Mouse (Mus musculus): ENCODE data around the gene Snx8. TPM values are rescaled to one million over a fixed set of nuclear protein-coding genes. Genes with fewer than 3 reads are reported as not detected.

Gene Snx8
- polyA plus RNA-seq, 1 experiment from 2014 or later: 18.2 TPM

- Histone ChIP-seq H3K36me3 (peaks cover 30% of the 10 kb centered on the region), H3K4me2 (replicated peaks) (no peak overlapping the region), H3K4me3 (no peak overlapping the region), H3K9ac (no peak overlapping the region), H3K27me3 (replicated peaks) (no peaks in the 10 kb centered on the region), H3K4me1 (no peaks in the 10 kb centered on the region), H3K9me3 (peaks cover 4% of the 10 kb centered on the region; the same call in 1 of the 2 replicates), H3K27ac (no peak overlapping the region)
- WGBS: 84% methylated on average over 14 of the region's 14 CpGs
- ATAC-seq (ENCODE audit: low FRiP score, low read depth): no peak
Measured at GRCm38 (mm10) chr5:140359930-140360674, 29.0 kb downstream of the Snx8 start.

GRCm38 (mm10) chr5:140357466-140357865, 31.6 kb downstream of the Snx8 start:
- H3K9me3 ChIP-seq: no peaks in the 10 kb centered on the region
- ATAC-seq (ENCODE audit: low FRiP score, low read depth): no peak
- H3K27me3 ChIP-seq (replicated peaks): no peaks in the 10 kb centered on the region
- no peaks in the 10 kb centered on the region for H3K4me1 ChIP-seq
- no peak overlapping the region for H3K9ac ChIP-seq
- H3K4me2 ChIP-seq (replicated peaks): no peak overlapping the region
- WGBS: 94% methylated on average over 3 of the region's 3 CpGs
- H3K4me3 ChIP-seq: no peak overlapping the region
- H3K36me3 ChIP-seq: peaks cover 51% of the 10 kb centered on the region
- no peak overlapping the region for H3K27ac ChIP-seq

GRCm38 (mm10) chr5:140355934-140356333, 33.1 kb downstream of the Snx8 start:
- no peak overlapping the region for H3K9ac ChIP-seq
- H3K36me3 ChIP-seq: peaks cover 64% of the 10 kb centered on the region
- ATAC-seq (ENCODE audit: low FRiP score, low read depth): no peak
- no peak overlapping the region for H3K27ac ChIP-seq
- H3K4me3 ChIP-seq: no peak overlapping the region
- H3K27me3 ChIP-seq (replicated peaks): no peaks in the 10 kb centered on the region
- H3K9me3 ChIP-seq: no peaks in the 10 kb centered on the region
- H3K4me2 ChIP-seq (replicated peaks): no peak overlapping the region
- 90% methylated on average over 11 of the region's 11 CpGs for WGBS
- no peaks in the 10 kb centered on the region for H3K4me1 ChIP-seq

- ATAC-seq (ENCODE audit: low FRiP score, low read depth): no peak
- WGBS: 94% methylated on average over 6 of the region's 6 CpGs
Measured at GRCm38 (mm10) chr5:140352352-140352751, 36.7 kb downstream of the Snx8 start.

GRCm38 (mm10) chr5:140350731-140351497, 38.1 kb downstream of the Snx8 start:
- Histone ChIP-seq H3K27me3 (replicated peaks) (no peaks in the 10 kb centered on the region), H3K4me3 (no peak overlapping the region), H3K36me3 (peaks cover 57% of the 10 kb centered on the region), H3K9me3 (no peaks in the 10 kb centered on the region), H3K4me2 (replicated peaks) (no peak overlapping the region), H3K9ac (no peak overlapping the region), H3K27ac (no peak overlapping the region), H3K4me1 (no peaks in the 10 kb centered on the region)
- ATAC-seq (ENCODE audit: low FRiP score, low read depth): no peak
- 95% methylated on average over 8 of the region's 8 CpGs for WGBS

More at GRCm38 (mm10) chr5:140352352-140352751, 36.7 kb downstream of the Snx8 start:
- Histone ChIP-seq H3K4me2 (replicated peaks) (no peak overlapping the region), H3K27ac (no peak overlapping the region), H3K36me3 (peaks cover 62% of the 10 kb centered on the region), H3K4me3 (no peak overlapping the region), H3K9ac (no peak overlapping the region), H3K9me3 (no peaks in the 10 kb centered on the region), H3K27me3 (replicated peaks) (no peaks in the 10 kb centered on the region), H3K4me1 (no peaks in the 10 kb centered on the region)

GRCm38 (mm10) chr5:140349882-140350281, 39.2 kb downstream of the Snx8 start:
- Histone ChIP-seq H3K4me2 (replicated peaks) (no peak overlapping the region), H3K36me3 (peaks cover 55% of the 10 kb centered on the region), H3K9ac (no peak overlapping the region), H3K27me3 (replicated peaks) (no peaks in the 10 kb centered on the region), H3K4me1 (no peaks in the 10 kb centered on the region), H3K27ac (no peak overlapping the region), H3K9me3 (no peaks in the 10 kb centered on the region), H3K4me3 (no peak overlapping the region)
- 98% methylated on average over 9 of the region's 9 CpGs for WGBS
- ATAC-seq (ENCODE audit: low FRiP score, low read depth): no peak

- H3K36me3 ChIP-seq: peaks cover 43% of the 10 kb centered on the region
Measured at GRCm38 (mm10) chr5:140346050-140346449, 43.0 kb downstream of the Snx8 start.

GRCm38 (mm10) chr5:140345244-140345643, 43.8 kb downstream of the Snx8 start:
- no peak for ATAC-seq (ENCODE audit: low FRiP score, low read depth)
- Histone ChIP-seq H3K36me3 (peaks cover 48% of the 10 kb centered on the region), H3K4me3 (no peak overlapping the region), H3K9me3 (no peaks in the 10 kb centered on the region), H3K27ac (no peak overlapping the region), H3K4me1 (no peaks in the 10 kb centered on the region), H3K27me3 (replicated peaks) (no peaks in the 10 kb centered on the region), H3K4me2 (replicated peaks) (no peak overlapping the region), H3K9ac (no peak overlapping the region)
- WGBS: 94% methylated on average over 4 of the region's 4 CpGs

More at GRCm38 (mm10) chr5:140346050-140346449, 43.0 kb downstream of the Snx8 start:
- Histone ChIP-seq H3K4me3 (no peak overlapping the region), H3K9me3 (no peaks in the 10 kb centered on the region), H3K27me3 (replicated peaks) (no peaks in the 10 kb centered on the region), H3K4me2 (replicated peaks) (no peak overlapping the region), H3K27ac (no peak overlapping the region), H3K9ac (no peak overlapping the region), H3K4me1 (no peaks in the 10 kb centered on the region)
- 83% methylated on average over 1 of the region's 1 CpGs for WGBS
- ATAC-seq (ENCODE audit: low FRiP score, low read depth): no peak

- Histone ChIP-seq H3K9ac (no peak overlapping the region), H3K4me2 (replicated peaks) (no peak overlapping the region), H3K36me3 (peaks cover 67% of the 10 kb centered on the region), H3K4me1 (no peaks in the 10 kb centered on the region), H3K9me3 (no peaks in the 10 kb centered on the region), H3K27ac (no peak overlapping the region), H3K27me3 (replicated peaks) (no peaks in the 10 kb centered on the region), H3K4me3 (no peak overlapping the region)
- WGBS: 90% methylated on average over 4 of the region's 4 CpGs
- ATAC-seq (ENCODE audit: low FRiP score, low read depth): no peak
Measured at GRCm38 (mm10) chr5:140342880-140343279, 46.2 kb downstream of the Snx8 start.

- Histone ChIP-seq H3K9me3 (no peaks in the 10 kb centered on the region), H3K9ac (no peak overlapping the region), H3K4me3 (no peak overlapping the region), H3K36me3 (peaks cover 59% of the 10 kb centered on the region), H3K27ac (no peak overlapping the region), H3K27me3 (replicated peaks) (no peaks in the 10 kb centered on the region), H3K4me1 (no peaks in the 10 kb centered on the region), H3K4me2 (replicated peaks) (no peak overlapping the region)
- no peak for ATAC-seq (ENCODE audit: low FRiP score, low read depth)
- 89% methylated on average over 3 of the region's 3 CpGs for WGBS
Measured at GRCm38 (mm10) chr5:140339836-140340235, 49.2 kb downstream of the Snx8 start.

- no peak for ATAC-seq (ENCODE audit: low FRiP score, low read depth)
- no peak overlapping the region for H3K4me3 ChIP-seq
- H3K4me2 ChIP-seq (replicated peaks): no peak overlapping the region
- no peak overlapping the region for H3K27ac ChIP-seq
- no peaks in the 10 kb centered on the region for H3K9me3 ChIP-seq
- peaks cover 48% of the 10 kb centered on the region for H3K36me3 ChIP-seq
- H3K27me3 ChIP-seq (replicated peaks): no peaks in the 10 kb centered on the region
- no peaks in the 10 kb centered on the region for H3K4me1 ChIP-seq
- no peak overlapping the region for H3K9ac ChIP-seq
- 89% methylated on average over 4 of the region's 4 CpGs for WGBS
Measured at GRCm38 (mm10) chr5:140338779-140339178, 50.3 kb downstream of the Snx8 start.

GRCm38 (mm10) chr5:140336680-140337079, 52.4 kb downstream of the Snx8 start:
- Histone ChIP-seq H3K9me3 (no peaks in the 10 kb centered on the region), H3K36me3 (peaks cover 46% of the 10 kb centered on the region), H3K27me3 (replicated peaks) (no peaks in the 10 kb centered on the region), H3K4me1 (no peaks in the 10 kb centered on the region), H3K9ac (no peak overlapping the region), H3K27ac (no peak overlapping the region), H3K4me2 (replicated peaks) (no peak overlapping the region), H3K4me3 (no peak overlapping the region)
- 84% methylated on average over 1 of the region's 1 CpGs for WGBS
- no peak for ATAC-seq (ENCODE audit: low FRiP score, low read depth)
